Mouse (Mus musculus) midbrain, embryonic 16.5 days (tissue): Measurements from ENCODE around the gene Lpp. TPM values are rescaled to one million over a fixed set of nuclear protein-coding genes. Genes with fewer than 3 reads are reported as not detected.

Experiments
- ATAC-seq: fragments of 200-750 bp; cut with Nextera tagmentation; 2 replicates; pipeline ENCODE4 v1.8.0; 2017; ENCODE audit warnings: moderate TSS enrichment
- H3K27ac ChIP-seq: fragments of 300-500 bp; sonication (generic); 2 replicates; pipeline ENCODE4 v1.5.1; 2014; ENCODE audit warnings: mild to moderate bottlenecking, low read length, mixed read lengths
- H3K27me3 ChIP-seq: fragments of 300-500 bp; sonication (generic); 2 replicates; pipeline ENCODE4 v1.6.1; 2014; ENCODE audit warnings: low read depth, low read length, mixed read lengths; ENCODE audit not compliant: control insufficient read depth, insufficient read depth
- H3K36me3 ChIP-seq: fragments of 300-500 bp; sonication (generic); 2 replicates; pipeline ENCODE4 v1.6.1; 2014; ENCODE audit warnings: mild to moderate bottlenecking, low read length, moderate library complexity, mixed read lengths; ENCODE audit not compliant: control insufficient read depth, insufficient read depth
- H3K4me1 ChIP-seq: fragments of 300-500 bp; sonication (generic); 2 replicates; pipeline ENCODE4 v1.6.1; 2014; ENCODE audit warnings: mild to moderate bottlenecking, low read length, mixed read lengths; ENCODE audit not compliant: control insufficient read depth, insufficient read depth
- H3K4me2 ChIP-seq: fragments of 300-500 bp; sonication (generic); 2 replicates; pipeline ENCODE4 v1.6.1; 2014; ENCODE audit warnings: mild to moderate bottlenecking, low read length, mixed read lengths
- H3K4me3 ChIP-seq: fragments of 300-500 bp; sonication (generic); 2 replicates; pipeline ENCODE4 v1.5.1; 2014; ENCODE audit warnings: low read depth, mild to moderate bottlenecking, low read length, moderate library complexity, mixed read lengths
- H3K9ac ChIP-seq: fragments of 300-500 bp; sonication (generic); 2 replicates; pipeline ENCODE4 v1.6.1; 2014; ENCODE audit warnings: low read depth, low read length, mixed read lengths
- H3K9me3 ChIP-seq: fragments of 300-500 bp; sonication (generic); replicated peaks from 2 replicates; pipeline ENCODE4 v1.6.1; 2014; ENCODE audit warnings: mild to moderate bottlenecking, low read length, mixed read lengths; ENCODE audit not compliant: control insufficient read depth, poor library complexity, severe bottlenecking
- WGBS: fragments of 180-500 bp; shearing (Covaris S2); extraction: QIAGEN DNeasy Blood & Tissue Kit; methylation state at CpG from one replicate; pipeline ENCODE4 v1.1.7; 2014; 5-methylcytosine and 5-hydroxymethylcytosine counted together
- polyA plus RNA-seq: library from polyadenylated mRNA; unstranded; fragments of >200 nt; fragmentation: Nextera tagmentation; extraction: Ambion mirVana; gene quantifications from 2 replicates; pipeline ENCODE4 v1.2.1, GENCODE M21; 2015

Gene Lpp
- polyA plus RNA-seq, 1 experiment from 2014 or later, result 10.7 TPM

DNA sequence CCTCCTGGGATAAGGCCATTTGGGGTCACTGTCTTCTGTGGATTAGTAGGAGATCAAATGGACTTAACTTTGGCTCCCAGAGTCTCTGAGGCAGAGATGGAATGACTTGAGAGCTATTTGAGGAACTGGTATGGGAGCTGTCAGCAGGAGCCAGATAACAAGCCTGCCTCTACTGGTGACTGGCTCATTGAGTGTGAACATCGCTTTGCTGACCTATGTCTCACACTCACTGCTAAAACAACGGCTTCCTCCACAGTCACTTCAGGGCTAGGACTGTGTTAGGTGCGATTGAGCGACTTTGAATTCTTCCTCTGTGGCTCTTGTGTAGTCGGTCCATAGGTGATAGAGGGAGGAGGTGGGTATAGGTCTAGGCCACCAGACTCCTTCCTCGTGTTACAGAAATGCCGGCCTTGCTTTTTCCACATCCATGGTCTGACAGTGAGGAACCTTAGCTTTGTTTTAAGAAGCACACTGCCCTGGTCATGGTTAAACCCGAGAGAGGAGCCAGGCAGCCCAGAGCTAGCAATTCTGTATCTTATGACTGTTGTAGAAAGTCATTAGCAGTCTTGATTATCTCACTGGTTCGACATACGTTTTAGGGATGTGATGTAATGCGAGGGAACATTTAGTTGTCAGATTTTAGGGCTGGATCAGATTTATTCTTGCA is 108.5 kb downstream of the Lpp start:
- no peaks in the 10 kb centered on the region for H3K36me3 ChIP-seq
- H3K27ac ChIP-seq, result no peak overlapping the region; the same call in 1 of the 2 replicates
- no peaks in the 10 kb centered on the region for H3K9me3 ChIP-seq
- 74% methylated on average over 11 of the region's 11 CpGs for WGBS
- H3K27me3 ChIP-seq, result no peaks in the 10 kb centered on the region
- no peak overlapping the region for H3K4me3 ChIP-seq
- no peak overlapping the region for H3K4me2 ChIP-seq
- no peaks in the 10 kb centered on the region; the same call in 1 of the 2 replicates for H3K4me1 ChIP-seq
- no peak overlapping the region for H3K9ac ChIP-seq
- ATAC-seq, result peak; percentile 40

- peak; percentile 49; the same call in 1 of the 2 replicates for ATAC-seq
- no peak overlapping the region for H3K27ac ChIP-seq
- no peak overlapping the region for H3K4me2 ChIP-seq
- H3K4me3 ChIP-seq, result no peak overlapping the region
- no peaks in the 10 kb centered on the region; the same call in 1 of the 2 replicates for H3K4me1 ChIP-seq
- H3K36me3 ChIP-seq, result no peaks in the 10 kb centered on the region
- H3K27me3 ChIP-seq, result no peaks in the 10 kb centered on the region
- 69% methylated on average over 3 of the region's 3 CpGs for WGBS
- H3K9ac ChIP-seq, result no peak overlapping the region
- H3K9me3 ChIP-seq, result no peaks in the 10 kb centered on the region
Observed at GRCm38 (mm10) chr16:24502295-24502823, 109.1 kb downstream of the Lpp start.

- H3K4me2 ChIP-seq, result no peak overlapping the region
- H3K4me1 ChIP-seq, result peaks cover 5% of the 10 kb centered on the region; the same call in 1 of the 2 replicates
- H3K9ac ChIP-seq, result no peak overlapping the region
- 82% methylated on average over 7 of the region's 7 CpGs for WGBS
- H3K27me3 ChIP-seq, result no peaks in the 10 kb centered on the region
- H3K27ac ChIP-seq, result no peak overlapping the region
- no peaks in the 10 kb centered on the region for H3K36me3 ChIP-seq
- H3K4me3 ChIP-seq, result no peak overlapping the region
- no peaks in the 10 kb centered on the region for H3K9me3 ChIP-seq
- ATAC-seq, result no peak
Observed at GRCm38 (mm10) chr16:24504838-24505605, 111.7 kb downstream of the Lpp start.

DNA sequence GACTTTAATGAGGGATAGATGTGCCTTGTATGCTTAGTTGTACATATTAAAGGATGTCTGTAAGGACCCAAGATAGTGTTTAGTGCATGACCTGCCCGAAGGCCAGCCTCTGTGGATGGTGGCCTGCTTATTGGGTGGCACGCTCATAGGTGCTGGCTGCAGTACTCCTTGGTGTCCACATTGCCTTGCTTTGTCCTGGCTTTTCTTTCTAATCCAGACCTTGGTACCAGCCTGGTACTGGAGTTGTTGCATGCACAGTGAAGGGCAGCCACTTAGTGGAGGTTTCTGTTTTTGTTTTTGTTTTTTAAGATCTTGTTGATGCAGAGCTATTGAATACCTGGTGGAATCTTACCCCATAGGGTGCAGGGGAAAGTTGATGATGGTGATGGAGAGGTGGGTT is 112.9 kb downstream of the Lpp start:
- Histone ChIP-seq H3K27ac (no peak overlapping the region), H3K27me3 (no peaks in the 10 kb centered on the region), H3K36me3 (no peaks in the 10 kb centered on the region), H3K4me2 (no peak overlapping the region), H3K9me3 (no peaks in the 10 kb centered on the region), H3K4me1 (peaks cover 5% of the 10 kb centered on the region; the same call in 1 of the 2 replicates), H3K9ac (no peak overlapping the region), H3K4me3 (no peak overlapping the region)
- WGBS, result 97% methylated on average over 2 of the region's 2 CpGs
- no peak for ATAC-seq

GRCm38 (mm10) chr16:24506740-24507139 is 113.4 kb downstream of the Lpp start:
- 77% methylated on average over 4 of the region's 4 CpGs for WGBS
- Histone ChIP-seq H3K9me3 (no peaks in the 10 kb centered on the region), H3K4me3 (no peak overlapping the region), H3K36me3 (no peaks in the 10 kb centered on the region), H3K9ac (no peak overlapping the region), H3K4me2 (no peak overlapping the region), H3K27ac (no peak overlapping the region), H3K4me1 (peaks cover 5% of the 10 kb centered on the region; the same call in 1 of the 2 replicates), H3K27me3 (no peaks in the 10 kb centered on the region)
- no peak for ATAC-seq

DNA sequence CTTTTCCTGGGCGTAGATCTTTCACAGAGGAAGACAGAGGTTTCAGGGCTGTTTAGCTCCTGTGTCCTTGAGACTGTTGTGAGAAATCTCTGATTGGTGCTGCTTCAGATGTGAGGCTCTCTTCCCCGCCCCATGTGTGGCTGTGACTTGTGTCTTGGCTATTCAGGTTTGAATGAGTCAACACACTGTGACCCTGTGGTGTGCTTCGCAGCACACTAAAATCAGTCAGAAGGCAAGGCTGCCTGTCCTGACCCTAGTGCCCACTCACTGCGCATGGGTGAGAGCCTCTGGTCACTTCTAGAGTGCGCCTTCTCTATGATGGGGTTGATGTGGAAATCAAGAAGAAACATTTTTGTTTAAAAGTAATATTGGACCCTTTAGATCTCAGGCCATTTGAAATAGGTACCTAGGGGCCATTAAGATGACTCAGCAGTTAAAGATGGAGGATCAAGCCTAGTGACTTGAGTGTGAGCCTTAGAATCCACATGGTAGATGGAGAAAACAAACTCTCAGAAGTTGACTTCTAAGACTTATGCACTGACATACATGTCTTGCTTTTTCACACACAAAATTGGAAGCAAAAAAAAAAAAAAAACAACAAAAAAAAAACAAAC is 114.7 kb downstream of the Lpp start:
- Histone ChIP-seq H3K27ac (no peak overlapping the region), H3K36me3 (no peaks in the 10 kb centered on the region), H3K4me2 (no peak overlapping the region), H3K4me3 (no peak overlapping the region), H3K9me3 (no peaks in the 10 kb centered on the region), H3K9ac (no peak overlapping the region), H3K27me3 (no peaks in the 10 kb centered on the region), H3K4me1 (peaks cover 5% of the 10 kb centered on the region; the same call in 1 of the 2 replicates)
- no peak for ATAC-seq
- WGBS, result 93% methylated on average over 5 of the region's 5 CpGs

GRCm38 (mm10) chr16:24509100-24509812 is 115.9 kb downstream of the Lpp start:
- no peak overlapping the region for H3K4me2 ChIP-seq
- H3K9me3 ChIP-seq, result no peaks in the 10 kb centered on the region
- H3K36me3 ChIP-seq, result no peaks in the 10 kb centered on the region
- WGBS, result 67% methylated on average over 5 of the region's 5 CpGs
- H3K27ac ChIP-seq, result peak overlapping the region; percentile 0; the same call in 1 of the 2 replicates
- H3K9ac ChIP-seq, result no peak overlapping the region
- no peak for ATAC-seq
- H3K27me3 ChIP-seq, result no peaks in the 10 kb centered on the region
- no peak overlapping the region for H3K4me3 ChIP-seq
- H3K4me1 ChIP-seq, result peaks cover 5% of the 10 kb centered on the region; the same call in 1 of the 2 replicates

DNA sequence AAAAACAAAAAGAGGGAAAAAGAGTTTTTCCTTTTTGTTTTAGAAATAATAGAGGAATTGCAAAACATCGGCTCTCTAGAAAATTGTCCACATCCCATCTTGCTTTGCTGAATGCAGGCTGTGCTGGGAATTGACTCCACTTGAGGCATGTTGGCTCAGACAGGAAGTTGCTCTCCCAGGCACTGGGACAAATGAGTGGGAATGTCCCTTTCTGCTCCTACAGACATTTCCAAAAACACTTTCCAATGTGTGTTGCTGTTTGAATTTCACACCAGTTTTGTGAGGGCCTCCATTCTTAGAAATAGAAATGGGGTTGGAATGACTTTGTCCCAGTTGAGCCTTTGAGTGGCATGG is 116.5 kb downstream of the Lpp start:
- no peaks in the 10 kb centered on the region for H3K9me3 ChIP-seq
- H3K36me3 ChIP-seq, result no peaks in the 10 kb centered on the region
- ATAC-seq, result no peak
- no peak overlapping the region for H3K4me3 ChIP-seq
- no peak overlapping the region for H3K9ac ChIP-seq
- H3K4me1 ChIP-seq, result peaks cover 5% of the 10 kb centered on the region; the same call in 1 of the 2 replicates
- H3K4me2 ChIP-seq, result no peak overlapping the region
- no peak overlapping the region for H3K27ac ChIP-seq
- WGBS, result 63% methylated on average over 1 of the region's 1 CpGs
- H3K27me3 ChIP-seq, result no peaks in the 10 kb centered on the region
